Mouse (Mus musculus) CD8-positive naive resting alpha-beta T cell, adult 57 days (primary cell): ENCODE data around the gene BC067074. TPM values are rescaled to one million over a fixed set of nuclear protein-coding genes. Genes with fewer than 3 reads are reported as not detected.

ENCODE experiments used
- total RNA-seq: library from RNA; stranded (reverse); gene quantifications from one replicate; pipeline ENCODE4 v1.2.4, GENCODE M21; 2023

The BC067074 gene
- not detected for total RNA-seq

DNA sequence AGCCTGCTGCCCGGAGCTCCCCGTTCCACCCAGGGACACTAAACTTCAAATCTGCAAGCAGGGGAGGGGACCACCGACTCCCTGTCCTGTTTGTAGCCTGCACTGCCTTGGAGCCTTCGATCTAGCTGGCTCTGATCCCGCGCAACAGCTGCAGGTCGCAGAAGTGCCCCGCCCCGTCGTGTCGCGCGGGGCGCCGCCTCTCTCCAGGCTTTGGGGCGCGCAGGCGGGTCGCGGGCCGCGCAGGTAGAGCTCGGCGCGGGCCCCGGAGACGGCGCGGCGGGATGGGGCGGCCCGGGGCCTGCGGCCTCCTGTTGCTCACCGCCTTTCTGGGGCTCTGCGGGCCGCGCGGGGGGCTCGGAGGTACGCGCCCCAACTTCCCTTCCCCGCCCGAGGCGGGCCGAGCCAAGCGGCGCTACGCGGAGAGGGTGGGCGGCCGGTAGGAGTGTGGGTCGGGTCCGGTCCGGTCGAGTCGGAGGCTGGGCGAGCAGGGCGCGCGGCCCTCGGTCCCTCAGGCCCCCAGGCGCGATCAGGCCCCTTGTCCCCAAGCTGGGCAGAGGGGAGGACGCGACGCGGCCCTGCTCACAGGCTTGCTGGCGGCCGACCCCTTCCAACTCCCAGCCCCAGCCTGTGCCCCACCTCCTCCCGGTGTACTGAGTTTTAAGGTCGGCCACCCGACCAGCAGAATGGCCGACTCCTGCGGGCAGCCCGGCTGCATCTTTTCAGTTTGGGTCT, at the start of gene BC067074:
Gene BC067074 (plus strand): TSS at position 185 of the 732 bp plus-strand sequence.

Other genes with a start within 250 kb of the BC067074 start
- not detected for gene Gpx8, start 246.7 kb upstream of the BC067074 start, total RNA-seq
- gene Gzma, start 192.2 kb upstream of the BC067074 start, total RNA-seq, result 92.1 TPM
- gene Esm1, start 83.5 kb upstream of the BC067074 start, total RNA-seq, result not detected
- gene Gzmk, start 67.3 kb upstream of the BC067074 start, total RNA-seq, result not detected